Mouse (Mus musculus): ENCODE data around the gene Il1rl2. TPM values are rescaled to one million over a fixed set of nuclear protein-coding genes. Genes with fewer than 3 reads are reported as not detected.
A peak's percentile ranks its signal among the peaks of the same experiment; 100 is the strongest.

The Il1rl2 gene
- polyA plus RNA-seq (2012; ENCODE audit: insufficient read depth, insufficient read length, low replicate concordance, missing spikeins), result not detected in 2 replicates

- no peak for TF ChIP-seq CTCF (IDR thresholded peaks at IDR 0.05; ENCODE audit: insufficient read depth, low read depth, low read length)
- TF ChIP-seq POLR2A (IDR thresholded peaks at IDR 0.05; ENCODE audit: insufficient read depth, low read depth, low read length), result no peak
- WGBS, result 38% methylated on average over 6 of the region's 6 CpGs
- H3K4me3 ChIP-seq (ENCODE audit: insufficient read depth, low read depth, low read length), result peak within 1 kb of the TSS; percentile 26
- peaks cover 12% of the 10 kb centered on the region for H3K4me1 ChIP-seq (ENCODE audit: control insufficient read depth, insufficient read depth, low read length)
- no peak within 1 kb of the TSS for H3K27ac ChIP-seq (ENCODE audit: insufficient read depth, low read depth, low read length)
These were observed at the start of gene Il1rl2 for GRCm38 (mm10) chr1:40324457-40324856. Gene Il1rl2 (plus strand): TSS chr1:40324610.

GRCm38 (mm10) chr1:40275285-40276013 is 49.0 kb upstream of the Il1rl2 start:
- 68% methylated on average over 10 of the region's 10 CpGs for WGBS
- H3K27ac ChIP-seq (ENCODE audit: insufficient read depth, low read depth, low read length), result no peak overlapping the region
- no peaks in the 10 kb centered on the region for H3K4me1 ChIP-seq (ENCODE audit: control insufficient read depth, insufficient read depth, low read length)
- TF ChIP-seq POLR2A (IDR thresholded peaks at IDR 0.05; ENCODE audit: insufficient read depth, low read depth, low read length), result no peak
- TF ChIP-seq CTCF (IDR thresholded peaks at IDR 0.05; ENCODE audit: insufficient read depth, low read depth, low read length), result no peak
- no peak overlapping the region for H3K4me3 ChIP-seq (ENCODE audit: insufficient read depth, low read depth, low read length)

DNA sequence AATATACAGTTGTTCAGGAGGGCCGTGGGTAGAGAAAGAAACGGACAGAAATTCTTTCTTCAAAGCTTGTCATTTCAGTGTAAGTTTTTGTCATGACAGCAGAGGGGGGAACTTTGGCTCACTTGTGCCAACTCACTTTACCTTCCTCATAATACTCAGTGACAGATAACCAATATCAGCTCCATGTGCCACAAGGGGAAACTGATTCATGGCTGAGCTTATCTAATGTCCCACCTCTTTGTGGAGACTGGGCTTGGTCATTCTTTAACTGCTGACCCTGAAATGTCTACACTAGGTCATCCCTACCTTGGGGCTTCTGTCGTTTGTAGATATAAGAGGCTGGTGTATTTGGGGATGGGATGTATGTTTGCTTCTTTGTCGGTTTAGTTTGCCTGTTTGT is 46.5 kb upstream of the Il1rl2 start:
- Histone ChIP-seq H3K4me3 (ENCODE audit: insufficient read depth, low read depth, low read length) (no peak overlapping the region), H3K27ac (ENCODE audit: insufficient read depth, low read depth, low read length) (no peak overlapping the region), H3K4me1 (ENCODE audit: control insufficient read depth, insufficient read depth, low read length) (no peaks in the 10 kb centered on the region)
- 92% methylated on average over 4 of the region's 4 CpGs for WGBS
- TF ChIP-seq POLR2A (IDR thresholded peaks at IDR 0.05; ENCODE audit: insufficient read depth, low read depth, low read length), result no peak
- no peak for TF ChIP-seq CTCF (IDR thresholded peaks at IDR 0.05; ENCODE audit: insufficient read depth, low read depth, low read length)

DNA sequence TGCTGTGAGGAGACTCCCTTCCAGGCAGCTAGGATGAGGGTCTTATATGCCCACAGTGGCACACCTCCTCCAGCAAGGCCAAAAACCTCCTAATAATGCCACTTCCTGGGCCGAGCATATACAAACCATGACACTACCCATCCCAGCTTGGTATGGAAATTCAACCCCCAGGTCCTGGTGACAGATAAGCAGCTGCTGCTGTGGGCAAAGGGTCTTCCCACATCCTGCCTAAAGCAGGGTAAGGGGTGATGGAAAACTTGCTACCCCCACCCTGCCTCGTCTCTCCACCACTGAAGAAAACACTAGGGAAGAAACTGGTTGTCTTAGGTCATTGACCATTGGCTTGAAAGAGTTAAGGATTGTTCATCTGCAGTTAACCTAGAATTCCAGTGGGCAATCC is 45.7 kb upstream of the Il1rl2 start:
- TF ChIP-seq CTCF (IDR thresholded peaks at IDR 0.05; ENCODE audit: insufficient read depth, low read depth, low read length), result no peak
- no peak for TF ChIP-seq POLR2A (IDR thresholded peaks at IDR 0.05; ENCODE audit: insufficient read depth, low read depth, low read length)
- no peak overlapping the region for H3K27ac ChIP-seq (ENCODE audit: insufficient read depth, low read depth, low read length)
- 93% methylated on average over 2 of the region's 2 CpGs for WGBS
- no peak overlapping the region for H3K4me3 ChIP-seq (ENCODE audit: insufficient read depth, low read depth, low read length)
- H3K4me1 ChIP-seq (ENCODE audit: control insufficient read depth, insufficient read depth, low read length), result no peaks in the 10 kb centered on the region

DNA sequence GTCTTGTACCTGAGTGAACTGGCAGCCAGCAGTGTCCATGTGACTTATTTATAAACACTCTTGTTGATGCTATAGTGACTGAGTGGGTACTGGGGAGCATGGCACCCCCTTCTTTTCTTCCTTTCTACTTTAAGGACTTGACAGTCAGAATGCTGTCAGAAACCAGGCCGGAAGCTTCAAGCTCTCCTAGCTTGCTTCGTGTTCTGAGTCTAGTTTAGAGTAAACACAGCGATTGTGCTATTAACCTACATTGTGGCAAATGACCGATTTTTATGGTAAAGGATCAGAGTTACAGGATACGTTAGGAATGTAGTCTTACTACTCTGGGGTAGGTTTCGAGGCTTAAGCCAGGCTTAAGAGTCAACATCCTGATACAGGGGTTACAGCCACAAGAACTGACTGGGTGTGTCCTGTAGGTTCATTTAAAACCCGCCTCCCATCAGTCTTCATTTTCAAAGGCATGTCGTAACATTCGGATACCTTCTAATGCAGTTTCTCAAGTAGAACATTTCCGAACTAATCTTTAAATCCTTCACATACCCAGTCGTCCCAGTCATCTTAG is 45.1 kb upstream of the Il1rl2 start:
- Histone ChIP-seq H3K4me1 (ENCODE audit: control insufficient read depth, insufficient read depth, low read length) (no peaks in the 10 kb centered on the region), H3K4me3 (ENCODE audit: insufficient read depth, low read depth, low read length) (no peak overlapping the region), H3K27ac (ENCODE audit: insufficient read depth, low read depth, low read length) (no peak overlapping the region)
- TF ChIP-seq POLR2A (IDR thresholded peaks at IDR 0.05; ENCODE audit: insufficient read depth, low read depth, low read length) (no peak), CTCF (IDR thresholded peaks at IDR 0.05; ENCODE audit: insufficient read depth, low read depth, low read length) (no peak)
- WGBS, result 91% methylated on average over 11 of the region's 11 CpGs

- WGBS, result 90% methylated on average over 4 of the region's 4 CpGs
- TF ChIP-seq CTCF (IDR thresholded peaks at IDR 0.05; ENCODE audit: insufficient read depth, low read depth, low read length) (no peak), POLR2A (IDR thresholded peaks at IDR 0.05; ENCODE audit: insufficient read depth, low read depth, low read length) (no peak)
- Histone ChIP-seq H3K4me1 (ENCODE audit: control insufficient read depth, insufficient read depth, low read length) (no peaks in the 10 kb centered on the region), H3K4me3 (ENCODE audit: insufficient read depth, low read depth, low read length) (no peak overlapping the region), H3K27ac (ENCODE audit: insufficient read depth, low read depth, low read length) (no peak overlapping the region)
These were observed 42.5 kb upstream of the Il1rl2 start for GRCm38 (mm10) chr1:40281950-40282349.

- WGBS, result 84% methylated on average over 3 of the region's 3 CpGs
- H3K4me3 ChIP-seq (ENCODE audit: insufficient read depth, low read depth, low read length), result no peak overlapping the region
- H3K27ac ChIP-seq (ENCODE audit: insufficient read depth, low read depth, low read length), result no peak overlapping the region
- no peaks in the 10 kb centered on the region for H3K4me1 ChIP-seq (ENCODE audit: control insufficient read depth, insufficient read depth, low read length)
- TF ChIP-seq POLR2A (IDR thresholded peaks at IDR 0.05; ENCODE audit: insufficient read depth, low read depth, low read length), result no peak
- no peak for TF ChIP-seq CTCF (IDR thresholded peaks at IDR 0.05; ENCODE audit: insufficient read depth, low read depth, low read length)
These were observed 42.0 kb upstream of the Il1rl2 start for GRCm38 (mm10) chr1:40282394-40282793.

DNA sequence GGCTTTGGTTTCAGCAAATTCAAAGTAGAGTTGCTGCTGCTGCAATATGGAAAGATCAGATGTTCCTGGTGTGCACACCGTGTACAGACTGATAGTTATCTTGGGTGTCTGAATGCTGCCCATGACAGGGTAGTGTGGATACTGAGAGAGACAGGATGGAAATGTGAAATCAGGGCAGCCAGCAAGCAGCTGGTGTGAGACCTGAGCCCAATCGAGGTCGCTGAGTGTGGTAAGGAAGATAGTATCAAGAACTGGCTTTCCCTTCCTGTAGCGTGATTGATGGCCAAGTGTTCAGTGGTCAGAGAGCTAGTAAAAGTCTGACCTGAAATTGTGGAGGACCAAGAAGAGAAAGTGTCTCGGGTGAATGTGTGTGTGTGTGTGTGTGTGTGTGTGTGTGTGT is 40.4 kb upstream of the Il1rl2 start:
- TF ChIP-seq CTCF (IDR thresholded peaks at IDR 0.05; ENCODE audit: insufficient read depth, low read depth, low read length), result no peak
- TF ChIP-seq POLR2A (IDR thresholded peaks at IDR 0.05; ENCODE audit: insufficient read depth, low read depth, low read length), result no peak
- no peaks in the 10 kb centered on the region for H3K4me1 ChIP-seq (ENCODE audit: control insufficient read depth, insufficient read depth, low read length)
- 86% methylated on average over 5 of the region's 5 CpGs for WGBS
- H3K27ac ChIP-seq (ENCODE audit: insufficient read depth, low read depth, low read length), result no peak overlapping the region
- H3K4me3 ChIP-seq (ENCODE audit: insufficient read depth, low read depth, low read length), result no peak overlapping the region

GRCm38 (mm10) chr1:40290489-40291255 is 33.7 kb upstream of the Il1rl2 start:
- H3K4me1 ChIP-seq (ENCODE audit: control insufficient read depth, insufficient read depth, low read length), result no peaks in the 10 kb centered on the region
- no peak for TF ChIP-seq POLR2A (IDR thresholded peaks at IDR 0.05; ENCODE audit: insufficient read depth, low read depth, low read length)
- TF ChIP-seq CTCF (IDR thresholded peaks at IDR 0.05; ENCODE audit: insufficient read depth, low read depth, low read length), result no peak
- no peak overlapping the region for H3K4me3 ChIP-seq (ENCODE audit: insufficient read depth, low read depth, low read length)
- whole genome bisulfite sequencing, result 88% methylated on average over 12 of the region's 12 CpGs
- no peak overlapping the region for H3K27ac ChIP-seq (ENCODE audit: insufficient read depth, low read depth, low read length)

Data from olfactory bulb, adult 2 months (tissue).